Mouse (Mus musculus) MEL (cell line): ENCODE measurements around the gene Cnpy2. TPM values are rescaled to one million over a fixed set of nuclear protein-coding genes. Genes with fewer than 3 reads are reported as not detected.

Experiments
- DNase-seq: peaks from one replicate; pipeline ENCODE4 v3.0.0; 2011; ENCODE audit warnings: low read depth, low spot score
- H3K27ac ChIP-seq: 2 replicates; pipeline ENCODE4 v1.5.1; 2012; ENCODE audit warnings: low read depth, mild to moderate bottlenecking, control low read depth, low read length, moderate library complexity; ENCODE audit not compliant: control insufficient read depth
- H3K27me3 ChIP-seq, 2 experiments: fragments of 150-350 bp in 1 of 2; sonication (generic) in 1 of 2; 2 replicates each; pipeline ENCODE4 v1.6.1; 2012; ENCODE audit warnings: low read length in 2 of 2, mild to moderate bottlenecking in 2 of 2, improper control_type of control experiment in 1 of 2, moderate library complexity in 1 of 2; ENCODE audit not compliant: insufficient read depth in 2 of 2, control insufficient read depth in 1 of 2
- H3K36me3 ChIP-seq, 2 experiments: 2 replicates each; pipeline ENCODE4 v1.6.1; 2012 to 2014; ENCODE audit warnings: low read length in 2 of 2, improper control_type of control experiment in 1 of 2, inconsistent platforms in 1 of 2, mild to moderate bottlenecking in 1 of 2; ENCODE audit not compliant: insufficient read depth in 2 of 2, control insufficient read depth in 1 of 2
- H3K4me1 ChIP-seq, 2 experiments: fragments of 150-350 bp in 1 of 2; sonication (generic) in 1 of 2; 2 replicates each; pipeline ENCODE4 v1.6.1; 2012; ENCODE audit warnings: low read length in 2 of 2, improper control_type of control experiment in 1 of 2, mild to moderate bottlenecking in 1 of 2; ENCODE audit not compliant: insufficient read depth in 2 of 2, control insufficient read depth in 1 of 2
- H3K4me3 ChIP-seq, 2 experiments: fragments of 150-350 bp in 1 of 2; sonication (generic) in 1 of 2; 2 replicates each; pipeline ENCODE4 v1.5.1; 2012; ENCODE audit warnings: low read depth in 2 of 2, low read length in 2 of 2, mild to moderate bottlenecking in 2 of 2, moderate library complexity in 2 of 2, control low read depth in 1 of 2, improper control_type of control experiment in 1 of 2; ENCODE audit not compliant: control insufficient read depth in 1 of 2, insufficient read depth in 1 of 2
- H3K79me2 ChIP-seq: 2 replicates; pipeline ENCODE4 v1.6.1; 2012; ENCODE audit warnings: mild to moderate bottlenecking, low read length, moderate library complexity; ENCODE audit not compliant: control insufficient read depth, poor library complexity, insufficient read depth
- H3K9ac ChIP-seq: 2 replicates; pipeline ENCODE4 v1.6.1; 2012; ENCODE audit warnings: low read depth, mild to moderate bottlenecking, control low read depth, low read length, moderate library complexity; ENCODE audit not compliant: control insufficient read depth, poor library complexity, severe bottlenecking
- H3K9me3 ChIP-seq: fragments of 150-350 bp; sonication (generic); replicated peaks from 2 replicates; pipeline ENCODE4 v1.6.1; 2012; ENCODE audit warnings: mild to moderate bottlenecking, low read length, improper control_type of control experiment, moderate library complexity; ENCODE audit not compliant: insufficient read depth
- BHLHE40 ChIP-seq: IDR thresholded peaks from 2 replicates; pipeline ENCODE4 v1.6.1; 2012; ENCODE audit warnings: low read depth, mild to moderate bottlenecking, inconsistent platforms, low read length, improper control_type of control experiment, borderline replicate concordance
- CHD1 ChIP-seq: IDR thresholded peaks from 2 replicates; pipeline ENCODE4 v1.6.1; 2012; ENCODE audit warnings: low read depth, mild to moderate bottlenecking, inconsistent platforms, low read length, improper control_type of control experiment
- CTCF ChIP-seq, 3 experiments: IDR thresholded peaks in 2 of 3; conservative IDR thresholded peaks in 1 of 3; 2 replicates each; pipeline ENCODE4 v1.5.1; 2011 to 2012; ENCODE audit warnings: low read length in 3 of 3, low read depth in 2 of 3, mild to moderate bottlenecking in 2 of 3, improper control_type of control experiment in 1 of 3, inconsistent platforms in 1 of 3, mixed read lengths in 1 of 3, moderate library complexity in 1 of 3; ENCODE audit not compliant: control insufficient read depth in 1 of 3, insufficient read depth in 1 of 3, poor library complexity in 1 of 3, severe bottlenecking in 1 of 3
- ELF1 ChIP-seq: IDR thresholded peaks from 2 replicates; pipeline ENCODE4 v1.6.1; 2014; ENCODE audit warnings: low read depth, mild to moderate bottlenecking, inconsistent platforms, low read length, improper control_type of control experiment, moderate library complexity
- EP300 ChIP-seq, 2 experiments: IDR thresholded peaks; 2 replicates each; pipeline ENCODE4 v1.6.1; 2011; ENCODE audit warnings: improper control_type of control experiment in 2 of 2, low read length in 2 of 2, low read depth in 1 of 2, mild to moderate bottlenecking in 1 of 2
- ETS1 ChIP-seq: IDR thresholded peaks from 2 replicates; pipeline ENCODE4 v1.6.1; 2012; ENCODE audit warnings: low read depth, mild to moderate bottlenecking, inconsistent platforms, low read length, improper control_type of control experiment, moderate library complexity
- GABPA ChIP-seq: IDR thresholded peaks from 2 replicates; pipeline ENCODE4 v1.6.1; 2012; ENCODE audit warnings: low read depth, mild to moderate bottlenecking, inconsistent platforms, low read length, improper control_type of control experiment, moderate library complexity
- GATA1 ChIP-seq: IDR thresholded peaks from 2 replicates; pipeline ENCODE4 v1.6.1; 2011; ENCODE audit warnings: low read depth, low read length, improper control_type of control experiment
- JUND ChIP-seq: IDR thresholded peaks from 2 replicates; pipeline ENCODE4 v1.6.1; 2011; ENCODE audit warnings: low read depth, mild to moderate bottlenecking, improper control_type of control experiment, low read length
- KAT2A ChIP-seq: conservative IDR thresholded peaks from 2 replicates; pipeline ENCODE4 v1.6.1; 2012; ENCODE audit warnings: low read depth, low read length, improper control_type of control experiment, inconsistent platforms
- MAFK ChIP-seq: IDR thresholded peaks from 2 replicates; pipeline ENCODE4 v1.6.1; 2011; ENCODE audit warnings: low read depth, mild to moderate bottlenecking, low read length, improper control_type of control experiment, borderline replicate concordance
- MEF2A ChIP-seq: IDR thresholded peaks from 2 replicates; pipeline ENCODE4 v1.6.1; 2014; ENCODE audit warnings: low read depth, mild to moderate bottlenecking, inconsistent platforms, low read length, improper control_type of control experiment; ENCODE audit not compliant: poor library complexity, insufficient replicate concordance, severe bottlenecking; ENCODE audit errors: extremely low read depth
- MXI1 ChIP-seq: IDR thresholded peaks from 2 replicates; pipeline ENCODE4 v1.6.1; 2011; ENCODE audit warnings: mild to moderate bottlenecking, low read depth, low read length, improper control_type of control experiment
- NELFE ChIP-seq: IDR thresholded peaks from 2 replicates; pipeline ENCODE4 v1.6.1; 2011; ENCODE audit warnings: low read depth, low read length, improper control_type of control experiment
- NRF1 ChIP-seq: IDR thresholded peaks from 2 replicates; pipeline ENCODE4 v1.6.1; 2014; ENCODE audit warnings: low read depth, mild to moderate bottlenecking, inconsistent platforms, low read length, improper control_type of control experiment, moderate library complexity; ENCODE audit not compliant: poor library complexity, insufficient read depth, severe bottlenecking
- POLR2A ChIP-seq, 2 experiments: IDR thresholded peaks; 2 replicates each; pipeline ENCODE4 v1.6.1; 2011 to 2012; ENCODE audit warnings: low read length in 2 of 2, mild to moderate bottlenecking in 2 of 2, control low read depth in 1 of 2, improper control_type of control experiment in 1 of 2, low read depth in 1 of 2, moderate library complexity in 1 of 2; ENCODE audit not compliant: control insufficient read depth in 1 of 2, insufficient read depth in 1 of 2, poor library complexity in 1 of 2
- POLR2AphosphoS2 ChIP-seq: IDR thresholded peaks from 2 replicates; pipeline ENCODE4 v1.6.1; 2011; ENCODE audit warnings: low read length, improper control_type of control experiment
- POLR2AphosphoS5 ChIP-seq: IDR thresholded peaks from 2 replicates; pipeline ENCODE4 v1.6.1; 2012; ENCODE audit warnings: low read depth, borderline replicate concordance, mild to moderate bottlenecking, inconsistent platforms, low read length, moderate library complexity, mixed read lengths
- RAD21 ChIP-seq: IDR thresholded peaks from 2 replicates; pipeline ENCODE4 v1.6.1; 2011; ENCODE audit warnings: mild to moderate bottlenecking, low read depth, low read length, improper control_type of control experiment
- RCOR1 ChIP-seq: IDR thresholded peaks from 2 replicates; pipeline ENCODE4 v1.6.1; 2012; ENCODE audit warnings: low read depth, mild to moderate bottlenecking, inconsistent platforms, low read length, improper control_type of control experiment
- SIN3A ChIP-seq: IDR thresholded peaks from 2 replicates; pipeline ENCODE4 v1.6.1; 2012; ENCODE audit warnings: low read length, improper control_type of control experiment, inconsistent platforms
- TAL1 ChIP-seq: IDR thresholded peaks from 2 replicates; pipeline ENCODE4 v1.6.1; 2012; ENCODE audit warnings: mild to moderate bottlenecking, inconsistent platforms, low read length, moderate library complexity, mixed read lengths
- TBP ChIP-seq: IDR thresholded peaks from 2 replicates; pipeline ENCODE4 v1.8.0; 2011; ENCODE audit warnings: low read depth, low read length, improper control_type of control experiment
- USF2 ChIP-seq, 2 experiments: IDR thresholded peaks; 2 replicates each; pipeline ENCODE4 v1.6.1; 2011 to 2012; ENCODE audit warnings: improper control_type of control experiment in 2 of 2, low read length in 2 of 2, borderline replicate concordance in 1 of 2, inconsistent platforms in 1 of 2, low read depth in 1 of 2, mild to moderate bottlenecking in 1 of 2; ENCODE audit not compliant: insufficient read depth in 1 of 2
- ZKSCAN1 ChIP-seq: IDR thresholded peaks from 2 replicates; pipeline ENCODE4 v1.6.1; 2012; ENCODE audit warnings: low read depth, mild to moderate bottlenecking, inconsistent platforms, low read length, improper control_type of control experiment, moderate library complexity
- ZMIZ1 ChIP-seq: IDR thresholded peaks from 2 replicates; pipeline ENCODE4 v1.6.1; 2012; ENCODE audit warnings: low read depth, mild to moderate bottlenecking, inconsistent platforms, low read length, improper control_type of control experiment, moderate library complexity
- ZNF384 ChIP-seq: IDR thresholded peaks from 2 replicates; pipeline ENCODE4 v1.6.1; 2012; ENCODE audit warnings: low read depth, mild to moderate bottlenecking, inconsistent platforms, low read length, improper control_type of control experiment
- polyA plus RNA-seq, 2 experiments: library from polyadenylated mRNA; stranded (reverse) in 1 of 2; unstranded in 1 of 2; fragments of >175 nt in 1 of 2; fragments of >200 nt in 1 of 2; gene quantifications; 2 replicates each; pipeline versions ENCODE4 v1.2.1 to v1.2.4; 2012; ENCODE audit warnings: low replicate concordance in 2 of 2, low read depth in 1 of 2; ENCODE audit not compliant: insufficient read length in 2 of 2, insufficient read depth in 1 of 2, missing spikeins in 1 of 2
- total RNA-seq: library from RNA; depleted of rRNA; stranded (reverse); fragments of 300-350 nt; gene quantifications from 2 replicates; pipeline ENCODE4 v1.2.3, GENCODE M21; 2012

The Cnpy2 gene
- total and polyA plus RNA-seq, 3 experiments = 98.1 to 107 TPM; not detected in 1

GRCm38 (mm10) chr10:128310902-128311301 is 11.4 kb upstream of the Cnpy2 start:
- no peaks in the 10 kb centered on the region for H3K9me3 ChIP-seq
- no peak overlapping the region for H3K4me3 ChIP-seq
- DNase-seq = no peak
- H3K27me3 ChIP-seq = no peaks in the 10 kb centered on the region
- peaks cover 3 to 10% of the 10 kb centered on the region in 2 experiments; a peak in 3 of 4 replicates for H3K36me3 ChIP-seq
- H3K79me2 ChIP-seq = no peaks in the 10 kb centered on the region
- H3K27ac ChIP-seq = no peak overlapping the region
- no peak overlapping the region for H3K9ac ChIP-seq
- no peak for TF ChIP-seq GABPA
- no peak for TF ChIP-seq CHD1
- TF ChIP-seq USF2 (IDR thresholded peaks at IDR 0.05; ENCODE audit: borderline replicate concordance in 1 of 2, insufficient read depth in 1 of 2, low read depth in 1 of 2, low read length in 2 of 2) = no peak
- no peak for TF ChIP-seq RCOR1
- no peak for TF ChIP-seq KAT2A
- TF ChIP-seq EP300 (IDR thresholded peaks at IDR 0.05; ENCODE audit: low read depth in 1 of 2, low read length in 2 of 2) = no peak
- no peak for TF ChIP-seq POLR2AphosphoS5
- TF ChIP-seq POLR2AphosphoS2 = no peak
- TF ChIP-seq MXI1 = no peak
- TF ChIP-seq ZMIZ1 = no peak
- no peak for TF ChIP-seq POLR2A (IDR thresholded peaks at IDR 0.05; ENCODE audit: control insufficient read depth in 1 of 2, insufficient read depth in 1 of 2, low read depth in 1 of 2, low read length in 2 of 2, poor library complexity in 1 of 2)
- no peak for TF ChIP-seq BHLHE40
- no peak for TF ChIP-seq ZKSCAN1
- TF ChIP-seq RAD21 = no peak
- no peak for TF ChIP-seq CTCF (IDR thresholded peaks at IDR 0.05 in 2 of 3, conservative IDR thresholded peaks at IDR 0.05 in 1 of 3; ENCODE audit: control insufficient read depth in 1 of 3, insufficient read depth in 1 of 3, low read depth in 2 of 3, low read length in 3 of 3, poor library complexity in 1 of 3, severe bottlenecking in 1 of 3)
- TF ChIP-seq NELFE = no peak
- TF ChIP-seq MAFK = no peak
- no peak for TF ChIP-seq ELF1
- peaks cover 3 to 10% of the 10 kb centered on the region in 2 experiments for H3K4me1 ChIP-seq

GRCm38 (mm10) chr10:128315578-128315977 is 6.7 kb upstream of the Cnpy2 start:
- TF ChIP-seq JUND (peak; percentile 71; the same call in 1 of the 2 replicates), ETS1 (no peak), RCOR1 (no peak), MEF2A (no peak), CHD1 (no peak), GATA1 (peak; percentile 59), CTCF (IDR thresholded peaks at IDR 0.05 in 2 of 3, conservative IDR thresholded peaks at IDR 0.05 in 1 of 3; ENCODE audit: control insufficient read depth in 1 of 3, insufficient read depth in 1 of 3, low read depth in 2 of 3, low read length in 3 of 3, poor library complexity in 1 of 3, severe bottlenecking in 1 of 3) (no peak), EP300 (IDR thresholded peaks at IDR 0.05; ENCODE audit: low read depth in 1 of 2, low read length in 2 of 2) (peak; percentile 65 to 73), GABPA (no peak), BHLHE40 (no peak), ZNF384 (no peak), TBP (no peak), NRF1 (no peak), TAL1 (peak; percentile 26), POLR2AphosphoS2 (no peak), SIN3A (no peak), ZKSCAN1 (no peak)
- no peaks in the 10 kb centered on the region for H3K79me2 ChIP-seq
- peaks cover 3 to 10% of the 10 kb centered on the region in 2 experiments for H3K4me1 ChIP-seq
- DNase-seq = peak; percentile 71
- peak overlapping the region; percentile 30; the same call in 1 of the 2 replicates for H3K27ac ChIP-seq
- no peak overlapping the region for H3K4me3 ChIP-seq
- H3K9me3 ChIP-seq = no peaks in the 10 kb centered on the region
- 0 out of 2 replicates have a peak overlapping the region, but pooled peaks have one; percentile 0 for H3K9ac ChIP-seq
- H3K27me3 ChIP-seq = no peaks in the 10 kb centered on the region
- peaks cover 3 to 10% of the 10 kb centered on the region in 2 experiments; a peak in 3 of 4 replicates for H3K36me3 ChIP-seq
